Mouse (Mus musculus): Measurements from ENCODE around the gene Vars.

DNA sequence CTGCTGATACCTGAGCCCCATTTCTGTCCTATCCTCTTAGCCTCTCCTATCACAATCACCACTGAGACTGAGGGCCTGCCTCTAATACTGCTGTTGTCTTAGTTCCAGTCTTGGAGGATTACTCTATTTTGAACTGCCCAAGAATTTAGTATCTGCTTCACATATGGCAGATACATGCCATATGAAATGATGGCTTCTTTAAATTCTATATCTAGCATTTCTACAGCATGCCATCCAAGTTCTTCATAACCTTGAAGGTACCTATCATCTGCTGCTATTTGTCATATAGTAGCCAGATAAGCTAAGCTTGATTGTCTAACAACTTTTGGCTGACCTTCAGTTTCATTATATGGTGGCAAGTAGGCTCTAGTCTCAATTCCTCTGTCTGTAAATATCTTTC, 6.0 kb upstream of the Vars start:
- TF ChIP-seq CTCF (IDR thresholded peaks at IDR 0.05; ENCODE audit: control insufficient read depth, insufficient read depth, insufficient replicate concordance, low read depth, low read length) (no peak), POLR2A (IDR thresholded peaks at IDR 0.05; ENCODE audit: control insufficient read depth, low read depth, low read length) (no peak)
